7 mouse cellular contexts compared by ENCODE assay signal in genomic region chr4:149979819-149980308, GRCm38 (mm10). TPM values are rescaled to one million over a fixed set of nuclear protein-coding genes. Genes with fewer than 3 reads are reported as not detected.
DNase-seq lines count a peak whose midpoint lies in the region; ATAC-seq lines count a peak whose summit lies in the region.

No protein-coding gene starts in this region.

- ATAC-seq in common myeloid progenitor, adult 5-6 weeks (replicated peaks; ENCODE audit: low read depth, poor library complexity, severe bottlenecking): peak; percentile 84
- ATAC-seq in megakaryocyte progenitor cell, adult 5-6 weeks (replicated peaks; ENCODE audit: poor library complexity): peak; percentile 95

- DNase-seq in adipocyte (ENCODE audit: low spot score): peak; percentile 91
- DNase-seq in gastrocnemius, postnatal 10 days: peak; percentile 79
- DNase-seq in induced T-regulatory cell, adult 2 months (ENCODE audit: low read depth): peak; percentile 88
- peak; percentile 61 to 92 for DNase-seq in left cerebral cortex, adult 9 months (ENCODE audit: low spot score in 2 of 2)
- DNase-seq in right cerebral cortex, postnatal 14 days: peak; percentile 82

RNA-seq across cellular contexts. Expression of gene Spsb1, which starts 25.0 kb away (rescaled TPM):
- not detected in 2 replicates for total RNA-seq in common myeloid progenitor, adult 5-6 weeks (2017)
- 10 to 100 TPM; 18.9 to 21.1 TPM for total RNA-seq in gastrocnemius, postnatal 10 days (2021)
- 0.05 and 0.27 TPM in 2 replicates for total RNA-seq in megakaryocyte progenitor cell, adult 5-6 weeks (2015)
- 0.41 TPM in 1 of 2 replicates, not detected in the other for total RNA-seq in megakaryocyte progenitor cell, adult 5-6 weeks (2017)

RNA-seq across cellular contexts. Expression of gene H6pd, which starts 29.0 kb away (rescaled TPM):
- total RNA-seq in common myeloid progenitor, adult 5-6 weeks (2017): 15.2 and 19.5 TPM in 2 replicates
- total RNA-seq in gastrocnemius, postnatal 10 days (2021): 10 to 100 TPM; 57.1 to 61.3 TPM
- total RNA-seq in megakaryocyte progenitor cell, adult 5-6 weeks (2015): 14.6 and 15.5 TPM in 2 replicates
- 24.9 and 27.9 TPM in 2 replicates for total RNA-seq in megakaryocyte progenitor cell, adult 5-6 weeks (2017)

Comparison
In these comparisons a context has a peak if more than half of its experiments do, and no peak if none do; other contexts are left out.
1. Peak in every context shown above with its lines: DNase-seq and ATAC-seq.
2. RNA of gene Spsb1, which starts 25.0 kb away (total RNA-seq): 18.9 to 21.1 TPM in gastrocnemius, postnatal 10 days; 0.05 to 0.41 TPM in megakaryocyte progenitor cell, adult 5-6 weeks and not detected in common myeloid progenitor, adult 5-6 weeks; every median in the first group is over 10 times any median in the second.